In the genomic region with DNA sequence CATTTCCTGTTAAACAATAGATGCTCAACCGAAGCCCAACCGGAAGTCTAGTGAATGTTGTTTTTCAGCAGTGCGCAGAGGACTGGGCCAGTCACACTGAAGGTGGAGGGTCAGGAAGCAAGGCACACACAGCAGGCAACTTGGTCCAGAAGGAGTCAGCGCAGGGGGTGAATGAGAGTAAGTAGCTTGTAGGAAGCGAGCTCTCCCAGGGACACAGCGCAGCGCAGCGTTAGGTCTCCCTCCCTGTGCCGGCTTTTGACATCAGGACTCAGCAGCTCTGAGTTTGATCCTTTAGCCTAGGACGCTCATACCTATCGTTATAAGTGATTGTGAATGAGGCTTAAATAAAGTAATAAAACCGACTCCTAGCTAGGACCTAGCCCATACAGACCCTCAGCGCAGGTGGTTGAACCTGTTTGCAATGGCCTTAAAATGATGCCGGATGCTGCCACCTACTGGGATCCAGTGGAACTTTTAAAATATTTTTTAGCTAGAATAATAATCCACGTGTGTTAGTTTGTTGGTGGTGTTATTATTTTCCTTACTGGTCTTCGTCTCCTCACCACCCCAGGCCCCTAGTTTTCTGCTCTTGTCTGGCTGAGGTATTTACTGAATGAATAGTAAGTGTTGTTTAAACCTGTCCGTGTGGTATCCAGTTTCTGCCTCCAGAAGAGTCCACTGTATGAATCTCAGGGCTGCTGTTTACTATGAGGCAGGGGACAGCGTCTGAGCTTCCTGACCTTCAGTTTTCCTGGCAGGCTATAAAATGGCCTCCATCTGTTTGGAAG, we compare ENCODE assay signal across 8 mouse cellular contexts.
A peak's percentile ranks its signal among the peaks of the same experiment; 100 is the strongest.
DNase-seq lines count a peak whose midpoint lies in the region; ATAC-seq and TF ChIP-seq lines count a peak whose summit lies in the region.

No protein-coding gene starts in this region.

- peak; percentile 59 for TF ChIP-seq CTCF in cortical plate, adult 2 months (IDR thresholded peaks at IDR 0.05; ENCODE audit: extremely low read depth, insufficient read depth, low read length)
- TF ChIP-seq CTCF in liver, adult 2 months (IDR thresholded peaks at IDR 0.05; ENCODE audit: low read depth, low read length) = peak; percentile 37; the same call in 1 of the 2 replicates

- no peaks in the 10 kb centered on the region for H3K9me3 ChIP-seq in stomach, embryonic 16.5 days (replicated peaks; ENCODE audit: control insufficient read depth, low read length)

- H3K36me3 ChIP-seq in liver, adult 2 months (ENCODE audit: control insufficient read depth, insufficient read depth, low read length) = no peaks in the 10 kb centered on the region
- no peaks in the 10 kb centered on the region for H3K36me3 ChIP-seq in stomach, embryonic 16.5 days (ENCODE audit: control insufficient read depth, insufficient read depth, low read length)

- H3K9ac ChIP-seq in liver, adult 2 months (ENCODE audit: low read depth, low read length) = no peak overlapping the region
- peak overlapping the region; percentile 23; the same call in 1 of the 2 replicates for H3K9ac ChIP-seq in stomach, embryonic 16.5 days (ENCODE audit: low read length)

- H3K4me2 ChIP-seq in stomach, embryonic 16.5 days (ENCODE audit: low read depth, low read length) = peak overlapping the region; percentile 53

- no peaks in the 10 kb centered on the region for H3K79me2 ChIP-seq in liver, adult 2 months (ENCODE audit: control insufficient read depth, insufficient read depth, low read length)

- 7% methylated on average over 18 of the region's 18 CpGs for WGBS in liver, adult 2 months
- WGBS in stomach, embryonic 16.5 days = 17% methylated on average over 18 of the region's 18 CpGs

- peak; percentile 62 for ATAC-seq in monocyte, adult 5-6 weeks (replicated peaks; ENCODE audit: insufficient number of reproducible peaks, low FRiP score, low TSS enrichment, poor library complexity, severe bottlenecking)
- peak; percentile 50; the same call in 1 of the 2 replicates for ATAC-seq in stomach, embryonic 16.5 days (ENCODE audit: insufficient read depth, low FRiP score)

- peak overlapping the region; percentile 12 for H3K4me3 ChIP-seq in cortical plate, adult 2 months (ENCODE audit: insufficient read depth, low read length)
- peak overlapping the region; percentile 1; the same call in 1 of the 2 replicates for H3K4me3 ChIP-seq in liver, adult 2 months (ENCODE audit: insufficient read depth, low read depth, low read length)
- H3K4me3 ChIP-seq in stomach, embryonic 16.5 days (replicated peaks; ENCODE audit: low read length) = peak overlapping the region; percentile 29

- H3K27me3 ChIP-seq in liver, adult 2 months (ENCODE audit: control insufficient read depth, insufficient read depth, low read length) = no peaks in the 10 kb centered on the region
- H3K27me3 ChIP-seq in stomach, embryonic 16.5 days (ENCODE audit: control insufficient read depth, insufficient read depth, low read length) = no peaks in the 10 kb centered on the region

- TF ChIP-seq POLR2A in cortical plate, adult 2 months (IDR thresholded peaks at IDR 0.05; ENCODE audit: extremely low read depth, insufficient read depth, low read length) = no peak
- no peak for TF ChIP-seq POLR2A in liver, adult 2 months (IDR thresholded peaks at IDR 0.05; ENCODE audit: extremely low read depth, insufficient read depth, low read length)

- DNase-seq in A20 (ENCODE audit: low read depth, low spot score) (peak; percentile 67), R1 (ENCODE audit: low read depth, low spot score) (peak; percentile 43)
- peak; percentile 6 to 29 for DNase-seq in heart, adult 9 months (ENCODE audit: low spot score in 2 of 2)
- peak; percentile 19 to 40 for DNase-seq in kidney, adult 8-10 months
- DNase-seq in liver, adult 2 months (ENCODE audit: extremely low read depth, low read depth, low spot score) = peak; percentile 50

- H3K4me1 ChIP-seq in cortical plate, adult 2 months (ENCODE audit: control insufficient read depth, insufficient read depth, low read length) = no peaks in the 10 kb centered on the region
- H3K4me1 ChIP-seq in liver, adult 2 months (ENCODE audit: control insufficient read depth, insufficient read depth, low read length) = 0 out of 2 replicates have a peak, but pooled peaks cover 1% of the 10 kb centered on the region
- no peaks in the 10 kb centered on the region for H3K4me1 ChIP-seq in stomach, embryonic 16.5 days (ENCODE audit: control insufficient read depth, insufficient read depth, low read length)

- H3K27ac ChIP-seq in cortical plate, adult 2 months (ENCODE audit: insufficient read depth, low read length) = no peak overlapping the region
- no peak overlapping the region for H3K27ac ChIP-seq in liver, adult 2 months (replicated peaks; ENCODE audit: insufficient read depth, low read depth, low read length)
- H3K27ac ChIP-seq in stomach, embryonic 16.5 days (ENCODE audit: low read length) = no peak overlapping the region
